Mouse (Mus musculus) heart, adult 2 months (tissue): Measurements from ENCODE around the gene Cox4i2.

Source experiments
- CTCF ChIP-seq: fragments of 200-600 bp; IDR thresholded peaks from 2 replicates; pipeline ENCODE4 v1.8.1; 2022; ENCODE audit warnings: antibody characterized with exemption, mild to moderate bottlenecking, moderate library complexity
- EP300 ChIP-seq: fragments of 200-500 bp; IDR thresholded peaks from 2 replicates; pipeline ENCODE4 v1.6.1; 2011; ENCODE audit warnings: low read depth, low read length, control low read depth; ENCODE audit not compliant: insufficient read depth
- POLR2A ChIP-seq: fragments of 200-500 bp; IDR thresholded peaks from 2 replicates; pipeline ENCODE4 v1.6.1; 2011; ENCODE audit warnings: mild to moderate bottlenecking, low read depth, low read length, control low read depth; ENCODE audit not compliant: insufficient read depth

GRCm38 (mm10) chr2:152757478-152757877 lies 3.5 kb downstream of the Cox4i2 start:
- TF ChIP-seq POLR2A (no peak), CTCF (no peak), EP300 (no peak)
